ENCODE assay signal across 12 mouse cellular contexts in the genomic region with DNA sequence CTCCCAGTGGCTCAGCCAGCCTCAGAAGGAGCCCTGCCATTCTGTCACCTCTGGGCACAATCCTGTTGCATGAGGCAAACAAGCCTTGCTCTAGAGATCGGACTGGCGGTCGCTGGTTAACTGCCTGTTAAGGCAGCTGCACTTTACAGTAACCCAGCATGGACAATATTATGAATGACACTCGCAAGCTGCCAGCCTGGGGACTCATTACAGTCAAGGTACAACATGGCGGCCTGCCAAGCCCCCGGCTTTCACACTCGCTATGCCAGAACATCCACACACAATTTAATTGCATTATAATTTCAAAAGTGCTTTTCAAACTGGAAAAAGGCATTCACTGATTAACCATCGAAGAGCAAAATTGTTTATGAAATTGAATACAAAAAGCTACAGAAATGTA.
DNase-seq lines count a peak whose midpoint lies in the region; ATAC-seq lines count a peak whose summit lies in the region.
"Had no signal": no experiment of that assay in that cellular context is flagged by ENCODE, and none has a peak within 500 bp of the region (broad histone marks: within the 10 kb centered on the region; RNA-seq: fewer than 3 reads in every experiment).

No protein-coding gene starts in this region.

- H3K36me3 ChIP-seq in midbrain, embryonic 12.5 days, result peaks cover 24% of the 10 kb centered on the region
- H3K36me3 ChIP-seq in midbrain, embryonic 10.5 days, result peaks cover 87% of the 10 kb centered on the region
- H3K36me3 ChIP-seq in forebrain, embryonic 10.5 days (replicated peaks), result peaks cover 58% of the 10 kb centered on the region
- peaks cover 12% of the 10 kb centered on the region; the same call in 1 of the 2 replicates for H3K36me3 ChIP-seq in limb, embryonic 12.5 days
- H3K36me3 ChIP-seq: intestine, embryonic 15.5 days had no signal

- H3K27ac ChIP-seq in midbrain, embryonic 12.5 days (replicated peaks), result peak overlapping the region; percentile 60
- no peak overlapping the region; the same call in 1 of the 2 replicates for H3K27ac ChIP-seq in midbrain, embryonic 10.5 days (replicated peaks)
- H3K27ac ChIP-seq in forebrain, embryonic 10.5 days, result peak overlapping the region; percentile 36; the same call in 1 of the 2 replicates
- peak overlapping the region; percentile 12; the same call in 1 of the 2 replicates for H3K27ac ChIP-seq in limb, embryonic 12.5 days
- H3K27ac ChIP-seq: embryonic facial prominence, embryonic 13.5 days; intestine, embryonic 15.5 days; liver, embryonic 13.5 days had no signal

- no peak overlapping the region for H3K9ac ChIP-seq in midbrain, embryonic 12.5 days (replicated peaks)
- no peak overlapping the region for H3K9ac ChIP-seq in limb, embryonic 12.5 days (replicated peaks)
- H3K9ac ChIP-seq: embryonic facial prominence, embryonic 13.5 days; intestine, embryonic 15.5 days; liver, embryonic 13.5 days had no signal

- WGBS in midbrain, embryonic 12.5 days, result 87% methylated on average over 8 of the region's 8 CpGs
- 94% methylated on average over 8 of the region's 8 CpGs for WGBS in midbrain, embryonic 10.5 days
- WGBS in forebrain, embryonic 10.5 days, result 96% methylated on average over 8 of the region's 8 CpGs
- WGBS in limb, embryonic 12.5 days, result 59% methylated on average over 8 of the region's 8 CpGs

- peak; percentile 14 for DNase-seq in adrenal gland, postnatal 25 days
- DNase-seq in adrenal gland, adult 18-20 months (ENCODE audit: low spot score in 2 of 2), result no peak
- no peak for DNase-seq in midbrain, embryonic 10.5 days (ENCODE audit: low spot score)
- no peak for DNase-seq in forebrain, embryonic 10.5 days (ENCODE audit: extremely low spot score, low spot score)
- no peak for DNase-seq in lung, postnatal 4 days
- DNase-seq: gastrocnemius, postnatal 25 days; liver, embryonic 13.5 days had no signal

- H3K27me3 ChIP-seq in midbrain, embryonic 12.5 days, result no peaks in the 10 kb centered on the region
- no peaks in the 10 kb centered on the region for H3K27me3 ChIP-seq in midbrain, embryonic 10.5 days (ENCODE audit: low read depth, poor library complexity, severe bottlenecking)
- no peaks in the 10 kb centered on the region for H3K27me3 ChIP-seq in forebrain, embryonic 10.5 days (ENCODE audit: poor library complexity, severe bottlenecking)
- peaks cover 48% of the 10 kb centered on the region for H3K27me3 ChIP-seq in limb, embryonic 12.5 days
- H3K27me3 ChIP-seq: embryonic facial prominence, embryonic 13.5 days; intestine, embryonic 15.5 days; liver, embryonic 13.5 days had no signal

- no peak for ATAC-seq in midbrain, embryonic 12.5 days (ENCODE audit: low FRiP score, low read depth)
- no peak for ATAC-seq in limb, embryonic 12.5 days (ENCODE audit: insufficient number of reproducible peaks, insufficient read depth, low FRiP score, low TSS enrichment, low read depth)
- ATAC-seq in frontal cortex, adult (ENCODE audit: low TSS enrichment), result no peak
- ATAC-seq: intestine, embryonic 15.5 days had no signal

- peaks cover 86% of the 10 kb centered on the region for H3K4me1 ChIP-seq in midbrain, embryonic 12.5 days
- peaks cover 75% of the 10 kb centered on the region for H3K4me1 ChIP-seq in midbrain, embryonic 10.5 days
- peaks cover 96% of the 10 kb centered on the region for H3K4me1 ChIP-seq in forebrain, embryonic 10.5 days
- peaks cover 49% of the 10 kb centered on the region for H3K4me1 ChIP-seq in limb, embryonic 12.5 days (replicated peaks)
- H3K4me1 ChIP-seq: liver, embryonic 13.5 days had no signal

- H3K4me3 ChIP-seq in midbrain, embryonic 12.5 days, result no peak overlapping the region
- no peak overlapping the region for H3K4me3 ChIP-seq in midbrain, embryonic 10.5 days
- H3K4me3 ChIP-seq in forebrain, embryonic 10.5 days, result no peak overlapping the region
- no peak overlapping the region for H3K4me3 ChIP-seq in limb, embryonic 12.5 days (replicated peaks)
- H3K4me3 ChIP-seq: embryonic facial prominence, embryonic 13.5 days; intestine, embryonic 15.5 days; liver, embryonic 13.5 days had no signal

- no peaks in the 10 kb centered on the region for H3K9me3 ChIP-seq in midbrain, embryonic 12.5 days
- no peaks in the 10 kb centered on the region for H3K9me3 ChIP-seq in midbrain, embryonic 10.5 days (replicated peaks)
- H3K9me3 ChIP-seq in forebrain, embryonic 10.5 days, result no peaks in the 10 kb centered on the region
- H3K9me3 ChIP-seq in limb, embryonic 12.5 days, result no peaks in the 10 kb centered on the region
- H3K9me3 ChIP-seq: embryonic facial prominence, embryonic 13.5 days; intestine, embryonic 15.5 days; liver, embryonic 13.5 days had no signal

- H3K4me2 ChIP-seq in midbrain, embryonic 12.5 days (replicated peaks), result no peak overlapping the region
- no peak overlapping the region for H3K4me2 ChIP-seq in limb, embryonic 12.5 days
- H3K4me2 ChIP-seq: embryonic facial prominence, embryonic 13.5 days; intestine, embryonic 15.5 days; liver, embryonic 13.5 days had no signal
